Mouse (Mus musculus): ENCODE measurements around the gene Abcg4. TPM values are rescaled to one million over a fixed set of nuclear protein-coding genes. Genes with fewer than 3 reads are reported as not detected.
A peak's percentile ranks its signal among the peaks of the same experiment; 100 is the strongest.
"Not testable (repeated sequence)": the region's sequence is repeated elsewhere in the genome, so short reads cannot be mapped to it uniquely, and the experiment has no call there.

The Abcg4 gene
- polyA plus RNA-seq, 1 experiment from 2014 or later, result 3.4 TPM

DNA sequence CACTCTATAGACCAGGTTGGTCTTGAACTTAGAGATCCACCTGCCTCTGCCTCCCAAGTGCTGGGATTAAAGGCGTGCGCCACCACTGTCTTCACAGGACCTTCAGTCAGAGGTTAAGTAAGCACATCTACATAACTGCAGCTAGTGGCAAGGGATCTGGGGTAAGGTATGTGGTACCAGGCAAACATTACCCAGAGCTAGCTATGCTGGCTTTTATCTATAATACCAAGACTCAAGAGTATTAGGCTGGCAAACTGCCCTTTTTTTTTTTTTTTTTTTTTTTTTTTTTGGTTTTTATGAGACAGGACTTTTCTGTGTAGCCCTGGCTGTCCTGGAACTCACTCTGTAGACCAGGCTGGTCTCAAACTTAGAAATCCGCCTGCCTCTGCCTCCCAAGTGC is 11.6 kb upstream of the Abcg4 start:
- H3K27ac ChIP-seq; H3K9me3 ChIP-seq (replicated peaks); H3K4me3 ChIP-seq (replicated peaks); H3K27me3 ChIP-seq; H3K9ac ChIP-seq; H3K4me2 ChIP-seq; ATAC-seq (replicated peaks; ENCODE audit: low FRiP score): not testable (repeated sequence)
- Histone ChIP-seq H3K4me1 (peaks cover 13% of the 10 kb centered on the region), H3K36me3 (peaks cover 80% of the 10 kb centered on the region)
- WGBS, result 91% methylated on average over 3 of the region's 3 CpGs

GRCm38 (mm10) chr9:44292490-44292889 is 4.1 kb upstream of the Abcg4 start:
- ATAC-seq (replicated peaks; ENCODE audit: low FRiP score), result no peak
- Histone ChIP-seq H3K4me1 (peaks cover 18% of the 10 kb centered on the region), H3K9ac (no peak overlapping the region), H3K4me3 (replicated peaks) (no peak overlapping the region), H3K36me3 (peaks cover 74% of the 10 kb centered on the region), H3K4me2 (no peak overlapping the region), H3K27me3 (peaks cover 19% of the 10 kb centered on the region), H3K27ac (no peak overlapping the region), H3K9me3 (replicated peaks) (no peaks in the 10 kb centered on the region)
- WGBS, result 70% methylated on average over 3 of the region's 3 CpGs

DNA sequence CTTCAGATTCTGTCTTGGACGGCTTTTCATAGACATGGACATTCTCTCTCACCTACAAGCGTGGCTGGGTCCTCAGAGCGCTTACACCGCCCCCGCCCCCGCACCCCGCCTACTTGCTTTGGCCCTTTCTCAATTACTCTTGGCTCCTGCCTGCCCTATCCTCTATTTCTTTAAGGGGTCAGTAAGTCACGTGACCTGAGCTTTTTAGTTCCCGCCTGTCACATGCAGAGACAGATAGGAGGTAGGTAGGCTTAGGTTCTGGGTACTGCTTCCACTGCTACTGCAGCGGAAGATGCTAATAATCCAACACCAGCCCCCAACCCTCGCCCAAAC is 510 bp upstream of the Abcg4 start:
- WGBS, result 7% methylated on average over 11 of the region's 11 CpGs
- peaks cover 40% of the 10 kb centered on the region for H3K36me3 ChIP-seq
- H3K27ac ChIP-seq, result no peak overlapping the region
- H3K4me3 ChIP-seq (replicated peaks), result 0 out of 2 replicates have a peak overlapping the region, but pooled peaks have one; percentile 64
- H3K9ac ChIP-seq, result no peak overlapping the region
- peak overlapping the region; percentile 95 for H3K4me2 ChIP-seq
- H3K27me3 ChIP-seq, result peaks cover 34% of the 10 kb centered on the region
- H3K9me3 ChIP-seq (replicated peaks), result no peaks in the 10 kb centered on the region
- H3K4me1 ChIP-seq, result peaks cover 24% of the 10 kb centered on the region
- ATAC-seq (replicated peaks; ENCODE audit: low FRiP score), result no peak

- WGBS, result under 1% methylated on average over 47 of the region's 47 CpGs
- Histone ChIP-seq H3K4me3 (replicated peaks) (peak overlapping the region; percentile 64), H3K4me2 (peak overlapping the region; percentile 95), H3K4me1 (peaks cover 24% of the 10 kb centered on the region), H3K9me3 (replicated peaks) (no peaks in the 10 kb centered on the region), H3K36me3 (peaks cover 27% of the 10 kb centered on the region), H3K27me3 (peaks cover 34% of the 10 kb centered on the region), H3K9ac (peak overlapping the region; percentile 56), H3K27ac (no peak overlapping the region)
- peak; percentile 65 for ATAC-seq (replicated peaks; ENCODE audit: low FRiP score)
These were observed 877 bp downstream of the Abcg4 start for GRCm38 (mm10) chr9:44287401-44288075.

- peak; percentile 10; the same call in 1 of the 2 replicates for ATAC-seq (replicated peaks; ENCODE audit: low FRiP score)
These were observed 1.4 kb downstream of the Abcg4 start for GRCm38 (mm10) chr9:44287003-44287400.

DNA sequence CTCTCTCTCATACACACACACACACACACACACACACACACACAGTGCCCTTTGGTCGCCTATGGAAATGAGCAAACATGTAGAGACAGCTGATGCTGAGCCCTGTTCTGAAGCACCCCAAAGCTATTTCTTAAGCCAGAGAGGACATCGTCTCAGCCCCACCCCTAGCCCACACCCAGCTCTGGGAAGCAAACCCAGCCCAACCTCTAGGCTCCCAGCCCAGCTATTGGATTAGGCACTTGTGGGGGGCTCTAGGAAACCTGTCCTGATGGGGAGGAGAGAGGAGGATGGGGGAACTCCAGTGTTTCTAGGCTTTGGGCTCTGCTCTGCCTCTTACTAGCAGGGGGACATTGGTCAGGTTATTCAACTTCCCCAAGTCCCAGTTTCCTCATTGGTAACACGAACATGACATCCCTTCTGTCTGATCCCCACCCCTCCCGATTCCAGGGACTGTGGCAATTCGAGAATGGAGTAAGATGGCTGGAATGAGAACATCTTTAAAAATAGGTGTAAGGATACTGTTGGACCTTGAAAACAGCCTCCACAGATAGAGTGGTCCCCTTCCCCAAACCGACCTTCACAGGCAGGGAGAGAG is 2.1 kb downstream of the Abcg4 start:
- Histone ChIP-seq H3K4me2 (no peak overlapping the region), H3K9ac (no peak overlapping the region), H3K27me3 (peaks cover 34% of the 10 kb centered on the region), H3K4me3 (replicated peaks) (no peak overlapping the region), H3K27ac (no peak overlapping the region), H3K4me1 (peaks cover 24% of the 10 kb centered on the region), H3K36me3 (peaks cover 15% of the 10 kb centered on the region), H3K9me3 (replicated peaks) (no peaks in the 10 kb centered on the region)
- WGBS, result 3% methylated on average over 6 of the region's 6 CpGs
- no peak for ATAC-seq (replicated peaks; ENCODE audit: low FRiP score)

More at GRCm38 (mm10) chr9:44287003-44287400, 1.4 kb downstream of the Abcg4 start:
- Histone ChIP-seq H3K27me3 (peaks cover 34% of the 10 kb centered on the region), H3K27ac (no peak overlapping the region), H3K4me2 (peak overlapping the region; percentile 95), H3K36me3 (peaks cover 21% of the 10 kb centered on the region), H3K4me1 (peaks cover 24% of the 10 kb centered on the region), H3K9me3 (replicated peaks) (no peaks in the 10 kb centered on the region), H3K9ac (peak overlapping the region; percentile 56), H3K4me3 (replicated peaks) (peak overlapping the region; percentile 64)
- WGBS, result 15% methylated on average over 11 of the region's 11 CpGs

DNA sequence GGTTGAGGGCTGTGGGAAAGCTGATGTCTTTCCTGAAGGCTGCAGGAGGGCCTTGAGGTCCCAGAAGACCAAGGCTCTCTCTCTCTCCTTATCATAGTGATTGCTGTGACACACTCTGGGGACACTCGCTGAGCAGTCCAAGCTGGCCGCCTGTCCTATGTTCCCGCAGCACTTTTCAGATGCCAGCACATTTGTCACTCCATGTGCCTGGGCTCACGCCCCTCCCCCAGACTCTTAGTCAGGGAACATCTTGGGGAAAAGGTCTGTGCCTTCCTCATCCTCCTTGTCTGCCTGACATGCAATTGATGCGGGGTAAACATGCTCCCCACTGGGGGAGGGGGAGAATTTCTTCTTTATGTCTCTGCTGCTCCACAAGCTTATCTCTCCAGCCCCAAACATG is 5.2 kb downstream of the Abcg4 start:
- ATAC-seq (replicated peaks; ENCODE audit: low FRiP score), result no peak
- H3K4me1 ChIP-seq, result peaks cover 14% of the 10 kb centered on the region

DNA sequence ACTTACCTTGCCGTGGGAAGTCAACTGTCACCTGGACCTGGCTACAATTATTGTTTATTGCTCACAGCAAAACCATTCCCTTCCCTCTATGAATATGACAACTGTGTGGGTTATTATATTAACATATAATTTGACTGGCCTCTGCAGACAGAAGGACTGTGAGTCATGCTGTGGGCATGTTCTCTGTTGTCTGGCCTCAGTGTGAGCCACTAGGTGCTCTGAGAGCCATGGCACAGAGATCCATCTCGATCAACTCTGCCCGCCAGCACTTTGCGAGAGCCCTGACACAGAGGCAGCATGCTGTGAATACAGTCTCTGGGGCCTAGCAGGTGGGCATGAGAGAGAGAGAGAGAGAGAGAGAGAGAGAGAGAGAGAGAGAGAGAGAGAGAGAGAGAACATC is 18.4 kb downstream of the Abcg4 start:
- H3K4me1 ChIP-seq, result peaks cover 15% of the 10 kb centered on the region
- H3K27ac ChIP-seq, result no peak overlapping the region
- no peaks in the 10 kb centered on the region for H3K36me3 ChIP-seq
- no peaks in the 10 kb centered on the region for H3K9me3 ChIP-seq (replicated peaks)
- ATAC-seq (replicated peaks; ENCODE audit: low FRiP score), result no peak
- no peak overlapping the region for H3K9ac ChIP-seq
- 81% methylated on average over 4 of the region's 4 CpGs for WGBS
- no peak overlapping the region for H3K4me2 ChIP-seq
- no peak overlapping the region for H3K4me3 ChIP-seq (replicated peaks)
- H3K27me3 ChIP-seq, result no peaks in the 10 kb centered on the region

More for the DNA sequence above, 5.2 kb downstream of the Abcg4 start:
- peaks cover 22% of the 10 kb centered on the region for H3K27me3 ChIP-seq
- no peaks in the 10 kb centered on the region for H3K36me3 ChIP-seq
- no peak overlapping the region for H3K4me3 ChIP-seq (replicated peaks)
- no peaks in the 10 kb centered on the region for H3K9me3 ChIP-seq (replicated peaks)
- 58% methylated on average over 5 of the region's 5 CpGs for WGBS
- no peak overlapping the region for H3K4me2 ChIP-seq
- H3K27ac ChIP-seq, result no peak overlapping the region
- no peak overlapping the region for H3K9ac ChIP-seq

GRCm38 (mm10) chr9:44269077-44269476 is 19.3 kb downstream of the Abcg4 start:
- peaks cover 15% of the 10 kb centered on the region for H3K4me1 ChIP-seq
- H3K27me3 ChIP-seq, result no peaks in the 10 kb centered on the region
- H3K9ac ChIP-seq, result no peak overlapping the region
- no peaks in the 10 kb centered on the region for H3K9me3 ChIP-seq (replicated peaks)
- ATAC-seq (replicated peaks; ENCODE audit: low FRiP score), result no peak
- no peak overlapping the region for H3K4me2 ChIP-seq
- WGBS, result 77% methylated on average over 3 of the region's 3 CpGs
- H3K36me3 ChIP-seq, result no peaks in the 10 kb centered on the region
- no peak overlapping the region for H3K27ac ChIP-seq
- no peak overlapping the region for H3K4me3 ChIP-seq (replicated peaks)

DNA sequence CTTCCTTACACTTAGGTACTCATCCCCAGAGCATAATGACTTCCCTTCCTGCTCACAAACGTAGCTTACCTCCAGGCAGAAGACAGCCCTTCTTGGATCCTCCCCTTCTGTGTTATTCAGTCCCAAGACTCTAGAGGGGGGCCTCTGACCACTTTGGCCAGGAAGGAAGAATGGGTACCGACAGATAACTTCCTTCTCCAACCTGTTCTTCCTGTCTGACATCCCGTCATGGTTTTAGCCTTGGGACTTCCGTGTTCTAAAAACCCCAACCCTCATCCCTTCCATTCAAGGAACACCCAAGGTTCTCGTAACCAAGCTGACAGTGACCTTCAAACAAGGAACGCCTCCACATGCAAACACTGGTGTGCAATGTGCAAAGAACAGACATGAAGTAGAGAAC is 20.0 kb downstream of the Abcg4 start, which contains the start of gene Nlrx1:
Gene Nlrx1, minus strand, starts transcription at position 168 of the 400 bp plus-strand sequence.
- ATAC-seq (replicated peaks; ENCODE audit: low FRiP score), result no peak; the same call in 1 of the 2 replicates
- H3K4me2 ChIP-seq, result peak within 1 kb of the TSS; percentile 89
- H3K4me1 ChIP-seq, result peaks cover 15% of the 10 kb centered on the region
- no peaks in the 10 kb centered on the region for H3K27me3 ChIP-seq
- no peaks in the 10 kb centered on the region for H3K36me3 ChIP-seq
- H3K4me3 ChIP-seq (replicated peaks), result peak within 1 kb of the TSS; percentile 56
- peak within 1 kb of the TSS; percentile 82 for H3K27ac ChIP-seq
- H3K9ac ChIP-seq, result peak within 1 kb of the TSS; percentile 85
- no peaks in the 10 kb centered on the region for H3K9me3 ChIP-seq (replicated peaks)
- 78% methylated on average over 6 of the region's 6 CpGs for WGBS

GRCm38 (mm10) chr9:44268027-44268360 is 20.4 kb downstream of the Abcg4 start:
- peaks cover 15% of the 10 kb centered on the region for H3K4me1 ChIP-seq
- peak overlapping the region; percentile 89 for H3K4me2 ChIP-seq
- peak; percentile 86 for ATAC-seq (replicated peaks; ENCODE audit: low FRiP score)
- no peaks in the 10 kb centered on the region for H3K9me3 ChIP-seq (replicated peaks)
- H3K36me3 ChIP-seq, result no peaks in the 10 kb centered on the region
- H3K4me3 ChIP-seq (replicated peaks), result peak overlapping the region; percentile 56
- no peaks in the 10 kb centered on the region for H3K27me3 ChIP-seq
- WGBS, result 5% methylated on average over 28 of the region's 28 CpGs
- H3K9ac ChIP-seq, result peak overlapping the region; percentile 85
- H3K27ac ChIP-seq, result peak overlapping the region; percentile 82

DNA sequence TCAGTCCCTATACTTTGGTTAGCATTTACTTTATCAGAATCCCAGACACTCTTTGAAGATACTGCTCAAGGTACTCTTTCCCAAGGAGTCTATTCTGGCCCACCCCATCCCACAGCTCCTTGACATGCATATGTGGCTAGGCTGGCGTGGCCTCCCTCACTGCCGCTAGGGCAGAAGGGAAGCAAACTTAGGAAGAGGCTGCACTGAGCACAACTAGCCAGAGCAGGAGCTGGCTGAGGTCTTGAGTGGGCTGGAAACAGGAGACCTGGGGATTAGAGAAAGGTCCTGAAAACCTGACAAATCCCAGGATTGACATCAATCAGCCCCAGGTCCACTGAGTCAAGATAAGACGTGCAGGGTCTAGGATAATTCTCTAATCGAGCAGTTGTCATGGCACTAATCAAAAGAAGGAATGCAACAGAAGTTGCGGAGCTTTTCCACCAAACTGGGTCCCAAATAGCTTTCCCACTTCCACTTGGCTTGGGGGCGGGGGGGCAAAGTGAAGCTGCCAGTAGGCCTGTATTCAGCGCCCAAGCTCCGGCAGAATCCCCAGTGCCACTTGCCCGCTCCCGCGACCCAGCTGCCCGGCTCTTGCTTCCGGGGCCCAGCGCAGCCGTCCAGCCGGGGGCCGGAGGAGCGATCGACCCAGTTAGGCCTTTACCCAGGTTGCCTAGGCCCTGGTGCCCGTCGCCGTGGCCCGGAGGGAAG is 20.9 kb downstream of the Abcg4 start:
- no peaks in the 10 kb centered on the region for H3K9me3 ChIP-seq (replicated peaks)
- no peak for ATAC-seq (replicated peaks; ENCODE audit: low FRiP score)
- no peaks in the 10 kb centered on the region for H3K27me3 ChIP-seq
- peak overlapping the region; percentile 56 for H3K4me3 ChIP-seq (replicated peaks)
- peak overlapping the region; percentile 82 for H3K27ac ChIP-seq
- H3K9ac ChIP-seq, result peak overlapping the region; percentile 85
- WGBS, result 10% methylated on average over 23 of the region's 23 CpGs
- peaks cover 15% of the 10 kb centered on the region for H3K4me1 ChIP-seq
- H3K4me2 ChIP-seq, result peak overlapping the region; percentile 89
- H3K36me3 ChIP-seq, result 0 out of 2 replicates have a peak, but pooled peaks cover 2% of the 10 kb centered on the region

All from kidney, embryonic 15.5 days (tissue).